Mouse (Mus musculus) skeletal muscle tissue, adult 2 months (tissue): ENCODE results near the gene Cdc26.
A peak's percentile ranks its signal among the peaks of the same experiment; 100 is the strongest.

Experiments
- DNase-seq: peaks from one replicate; pipeline ENCODE4 v3.0.0-alpha.2; 2012; ENCODE audit warnings: low read depth, low spot score

Gene Cdc26

GRCm38 (mm10) chr4:62361571-62361970, 46.9 kb downstream of the Cdc26 start:
- no peak for DNase-seq

GRCm38 (mm10) chr4:62360805-62361455, 47.5 kb downstream of the Cdc26 start:
- no peak for DNase-seq

- DNase-seq: peak; percentile 98
These were observed 48.2 kb downstream of the Cdc26 start, which contains the start of the genes Fkbp15 and Slc31a1 for GRCm38 (mm10) chr4:62360088-62360804. Gene Fkbp15 (minus strand): TSS chr4:62360548. Gene Slc31a1 (plus strand): TSS chr4:62360727.

- no peak for DNase-seq
These were observed 49.1 kb downstream of the Cdc26 start for GRCm38 (mm10) chr4:62359256-62359775.

GRCm38 (mm10) chr4:62357631-62358148, 50.8 kb downstream of the Cdc26 start:
- DNase-seq: no peak

GRCm38 (mm10) chr4:62349371-62349770, 59.1 kb downstream of the Cdc26 start:
- peak; percentile 15 for DNase-seq

DNA sequence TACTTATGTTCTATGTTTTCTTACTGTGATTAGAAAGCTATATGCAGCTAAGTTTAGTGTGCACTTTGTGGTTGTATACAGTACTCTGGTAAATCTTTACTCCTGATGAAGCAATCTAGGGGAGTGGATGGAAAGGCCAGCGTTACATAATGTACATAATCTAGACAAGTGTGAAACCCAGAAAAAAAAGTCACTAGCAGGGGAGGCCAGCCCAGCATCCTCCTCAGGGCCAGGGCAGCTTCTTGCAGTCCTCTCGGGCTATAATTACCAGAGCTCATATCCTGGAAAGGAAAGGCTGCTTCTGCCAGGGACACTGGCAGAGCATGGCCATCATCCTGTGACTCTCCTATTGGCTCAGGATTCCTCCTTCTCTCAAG, 60.1 kb downstream of the Cdc26 start:
- DNase-seq: peak; percentile 53

DNA sequence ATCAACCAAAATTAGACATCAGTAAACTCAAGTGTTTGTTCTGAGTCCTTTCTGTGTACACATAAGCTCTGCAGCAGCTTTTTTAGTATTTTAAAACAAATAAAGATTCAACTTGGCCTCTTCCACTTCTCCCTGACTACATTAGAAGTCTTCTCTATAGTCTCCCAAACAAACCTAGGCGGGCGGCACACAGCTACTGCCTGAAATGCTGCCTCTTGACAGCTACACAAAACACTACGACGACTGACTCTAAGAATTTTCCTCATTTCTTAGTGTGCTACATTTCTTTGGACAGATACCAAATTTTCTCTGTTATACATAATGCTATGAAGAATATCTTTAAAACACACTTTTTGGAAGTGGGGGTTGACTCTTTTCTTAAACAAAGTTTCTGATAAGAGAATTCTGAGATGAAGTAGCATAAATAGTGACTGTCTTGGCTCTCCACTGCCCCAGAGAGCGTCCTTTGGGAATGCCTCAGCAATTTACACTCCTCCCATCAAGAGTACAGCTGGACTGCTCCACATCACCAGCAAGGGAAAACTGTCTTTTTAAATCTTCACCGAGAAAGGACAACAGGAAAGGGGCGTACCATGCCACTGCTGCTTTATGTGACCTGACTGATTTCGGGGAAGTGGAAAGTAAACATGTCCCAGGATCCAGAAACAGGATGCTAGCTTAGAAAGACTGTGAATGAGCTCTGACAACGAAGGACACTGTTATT, 60.7 kb downstream of the Cdc26 start:
- peak; percentile 18 for DNase-seq

DNA sequence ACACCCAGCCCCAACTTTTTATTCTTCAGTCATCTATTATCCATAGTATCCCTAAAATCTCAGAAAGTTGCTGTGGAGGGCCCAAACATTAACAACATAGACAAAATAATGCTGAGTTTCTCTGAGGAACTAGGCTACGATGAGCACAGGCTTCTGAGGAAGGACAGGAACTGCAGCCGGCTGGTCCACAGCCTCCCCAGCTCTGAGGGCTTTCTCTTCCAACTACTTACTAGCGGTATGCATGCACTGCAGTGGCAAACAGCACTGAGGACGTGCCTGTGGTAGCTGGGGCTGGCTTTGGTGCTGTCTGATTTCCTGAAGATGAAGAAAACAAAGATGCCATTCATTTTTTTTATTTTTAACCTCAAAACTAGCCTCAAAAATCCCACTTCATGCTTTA, 62.6 kb downstream of the Cdc26 start:
- DNase-seq: no peak

- DNase-seq: no peak
These were observed 64.4 kb downstream of the Cdc26 start for GRCm38 (mm10) chr4:62344000-62344399.

- DNase-seq: no peak
These were observed 69.9 kb downstream of the Cdc26 start for GRCm38 (mm10) chr4:62338536-62338935.
